Mouse (Mus musculus) forebrain, embryonic 14.5 days (tissue): ENCODE measurements around the gene Klhl21. TPM values are rescaled to one million over a fixed set of nuclear protein-coding genes. Genes with fewer than 3 reads are reported as not detected.

ENCODE experiments used
- ATAC-seq: fragments of 200-750 bp; cut with Nextera tagmentation; 2 replicates; pipeline ENCODE4 v1.8.0; 2017; ENCODE audit warnings: mild to moderate bottlenecking, moderate library complexity
- DNase-seq: peaks from one replicate; pipeline ENCODE4 v3.0.0-alpha.2; 2015; ENCODE audit warnings: low spot score
- H3K27ac ChIP-seq: fragments of 300-500 bp; sonication (generic); 2 replicates; pipeline ENCODE4 v1.5.1; 2014; ENCODE audit warnings: low read depth, mild to moderate bottlenecking, control low read depth, low read length, moderate library complexity
- H3K27me3 ChIP-seq: fragments of 300-500 bp; sonication (generic); replicated peaks from 2 replicates; pipeline ENCODE4 v1.6.1; 2014; ENCODE audit warnings: low read length, control low read depth, mixed read lengths; ENCODE audit not compliant: control insufficient read depth, insufficient read depth
- H3K36me3 ChIP-seq: fragments of 300-500 bp; sonication (generic); 2 replicates; pipeline ENCODE4 v1.6.1; 2014; ENCODE audit warnings: low read length, control low read depth; ENCODE audit not compliant: control insufficient read depth, insufficient read depth
- H3K4me1 ChIP-seq: fragments of 300-500 bp; sonication (generic); 2 replicates; pipeline ENCODE4 v1.6.1; 2014; ENCODE audit warnings: antibody characterized with exemption, low read length, control low read depth; ENCODE audit not compliant: control insufficient read depth, insufficient read depth
- H3K4me2 ChIP-seq: fragments of 300-500 bp; sonication (generic); 2 replicates; pipeline ENCODE4 v1.6.1; 2014; ENCODE audit warnings: mild to moderate bottlenecking, control low read depth, low read length
- H3K4me3 ChIP-seq: fragments of 300-500 bp; sonication (generic); 2 replicates; pipeline ENCODE4 v1.5.1; 2014; ENCODE audit warnings: low read depth, low read length, control low read depth
- H3K9ac ChIP-seq: fragments of 300-500 bp; sonication (generic); 2 replicates; pipeline ENCODE4 v1.6.1; 2014; ENCODE audit warnings: mild to moderate bottlenecking, low read length, control low read depth, moderate library complexity
- H3K9me3 ChIP-seq: fragments of 300-500 bp; sonication (generic); replicated peaks from 2 replicates; pipeline ENCODE4 v1.6.1; 2016; ENCODE audit warnings: low read length, control low read depth, mixed read lengths; ENCODE audit not compliant: control insufficient read depth
- WGBS: fragments of 180-500 bp; shearing (Covaris S2); extraction: QIAGEN DNeasy Blood & Tissue Kit; methylation state at CpG from one replicate; pipeline ENCODE4 v1.1.7; 2014; 5-methylcytosine and 5-hydroxymethylcytosine counted together
- polyA plus RNA-seq: library from polyadenylated mRNA; unstranded; fragments of >200 nt; fragmentation: Nextera tagmentation; extraction: Ambion mirVana; gene quantifications from 2 replicates; pipeline ENCODE4 v1.2.1, GENCODE M21; 2014

The Klhl21 gene
- polyA plus RNA-seq, 1 experiment from 2014 or later: 0.69 TPM

- Histone ChIP-seq H3K27me3 (no peaks in the 10 kb centered on the region), H3K9me3 (no peaks in the 10 kb centered on the region), H3K4me1 (peaks cover 6% of the 10 kb centered on the region; the same call in 1 of the 2 replicates), H3K36me3 (no peaks in the 10 kb centered on the region), H3K27ac (no peak overlapping the region), H3K9ac (no peak overlapping the region), H3K4me3 (no peak overlapping the region), H3K4me2 (no peak overlapping the region)
- WGBS: 62% methylated on average over 4 of the region's 4 CpGs
- DNase-seq (no peak), ATAC-seq (no peak)
Measured at GRCm38 (mm10) chr4:152000906-152001305, 7.7 kb upstream of the Klhl21 start.

- H3K4me3 ChIP-seq: no peak overlapping the region
- peaks cover 6% of the 10 kb centered on the region; the same call in 1 of the 2 replicates for H3K4me1 ChIP-seq
- H3K9me3 ChIP-seq: no peaks in the 10 kb centered on the region
- no peak overlapping the region for H3K27ac ChIP-seq
- ATAC-seq (no peak), DNase-seq (no peak)
- no peak overlapping the region for H3K4me2 ChIP-seq
- no peak overlapping the region for H3K9ac ChIP-seq
- no peaks in the 10 kb centered on the region for H3K36me3 ChIP-seq
- H3K27me3 ChIP-seq: no peaks in the 10 kb centered on the region
- 67% methylated on average over 4 of the region's 4 CpGs for WGBS
Measured at GRCm38 (mm10) chr4:152001335-152001734, 7.3 kb upstream of the Klhl21 start.

DNA sequence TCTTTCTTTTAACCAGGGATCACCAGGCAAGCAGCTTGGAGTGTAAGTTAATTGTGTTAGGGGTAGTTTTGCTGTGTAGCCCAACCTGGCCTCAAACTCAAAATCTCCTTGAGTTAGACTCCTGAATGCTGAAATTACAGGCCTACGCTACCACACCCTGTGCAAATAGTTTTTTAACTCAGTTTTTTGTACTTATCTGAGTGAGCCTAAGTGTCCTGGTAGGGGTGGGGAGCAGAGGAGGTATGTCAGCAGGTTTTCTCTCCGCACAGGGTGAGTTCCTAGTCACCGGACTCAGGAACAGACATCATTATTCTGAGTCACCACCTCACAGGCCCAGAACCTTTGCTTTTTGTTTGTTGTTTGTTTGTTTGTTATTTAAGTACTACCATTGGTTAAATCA, 6.5 kb upstream of the Klhl21 start:
- Histone ChIP-seq H3K4me3 (no peak overlapping the region), H3K27ac (no peak overlapping the region), H3K9me3 (no peaks in the 10 kb centered on the region), H3K9ac (no peak overlapping the region), H3K4me2 (no peak overlapping the region), H3K27me3 (peaks cover 3% of the 10 kb centered on the region; the same call in 1 of the 2 replicates), H3K4me1 (peaks cover 5% of the 10 kb centered on the region; the same call in 1 of the 2 replicates), H3K36me3 (no peaks in the 10 kb centered on the region)
- 89% methylated on average over 3 of the region's 3 CpGs for WGBS
- ATAC-seq (no peak), DNase-seq (no peak)

GRCm38 (mm10) chr4:152006137-152006536, 2.5 kb upstream of the Klhl21 start:
- H3K4me3 ChIP-seq: no peak overlapping the region
- H3K36me3 ChIP-seq: no peaks in the 10 kb centered on the region
- peaks cover 15% of the 10 kb centered on the region for H3K27me3 ChIP-seq
- no peak overlapping the region for H3K9ac ChIP-seq
- no peaks in the 10 kb centered on the region for H3K9me3 ChIP-seq
- H3K4me1 ChIP-seq: peaks cover 15% of the 10 kb centered on the region
- H3K27ac ChIP-seq: no peak overlapping the region
- DNase-seq (no peak), ATAC-seq (no peak)
- no peak overlapping the region for H3K4me2 ChIP-seq
- 79% methylated on average over 6 of the region's 6 CpGs for WGBS

- no peak for ATAC-seq
- Histone ChIP-seq H3K4me3 (no peak overlapping the region), H3K4me2 (no peak overlapping the region), H3K9ac (no peak overlapping the region), H3K9me3 (no peaks in the 10 kb centered on the region), H3K27me3 (peaks cover 15% of the 10 kb centered on the region), H3K36me3 (no peaks in the 10 kb centered on the region), H3K27ac (no peak overlapping the region), H3K4me1 (peaks cover 15% of the 10 kb centered on the region)
- WGBS: 13% methylated on average over 3 of the region's 3 CpGs
- DNase-seq: no peak
Measured at GRCm38 (mm10) chr4:152006812-152007211, 1.8 kb upstream of the Klhl21 start.

DNA sequence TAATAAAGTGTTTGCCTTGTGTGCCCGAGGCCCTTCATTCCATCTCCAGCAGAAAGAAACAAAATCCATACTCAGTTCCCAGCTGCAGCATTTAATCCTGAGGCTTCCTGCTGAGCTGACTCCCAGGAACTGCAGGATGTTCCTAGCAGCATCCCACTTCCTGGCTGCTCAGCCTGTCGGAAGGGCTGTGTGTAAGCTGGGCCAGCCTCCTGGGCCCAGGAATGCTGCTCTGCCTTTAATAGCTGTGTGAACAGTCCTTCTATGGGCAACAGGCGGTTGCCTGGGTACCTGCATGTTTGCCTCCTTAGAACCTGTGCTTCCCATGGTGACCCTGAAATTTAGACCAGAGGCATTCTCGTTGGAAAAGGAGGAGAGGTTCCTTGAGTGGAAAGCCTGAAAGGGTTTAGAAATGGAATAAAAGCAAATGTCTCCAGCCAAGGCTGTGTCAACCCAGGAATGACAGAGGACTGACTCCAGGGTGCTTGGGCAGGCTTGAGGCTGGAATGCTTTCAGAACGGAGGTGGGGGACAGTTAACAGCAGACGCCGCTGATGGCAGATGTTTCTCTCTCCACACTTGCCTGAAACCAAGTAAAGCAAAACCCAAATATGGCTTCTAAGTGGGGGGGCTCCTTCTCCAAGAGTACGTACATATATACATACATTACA, 989 bp upstream of the Klhl21 start:
- no peak for DNase-seq
- Histone ChIP-seq H3K4me2 (peak overlapping the region; percentile 100), H3K27me3 (peaks cover 15% of the 10 kb centered on the region), H3K9ac (peak overlapping the region; percentile 66; the same call in 1 of the 2 replicates), H3K36me3 (no peaks in the 10 kb centered on the region), H3K4me3 (peak overlapping the region; percentile 71), H3K4me1 (peaks cover 15% of the 10 kb centered on the region), H3K27ac (no peak overlapping the region), H3K9me3 (no peaks in the 10 kb centered on the region)
- no peak for ATAC-seq
- WGBS: 4% methylated on average over 8 of the region's 8 CpGs

DNA sequence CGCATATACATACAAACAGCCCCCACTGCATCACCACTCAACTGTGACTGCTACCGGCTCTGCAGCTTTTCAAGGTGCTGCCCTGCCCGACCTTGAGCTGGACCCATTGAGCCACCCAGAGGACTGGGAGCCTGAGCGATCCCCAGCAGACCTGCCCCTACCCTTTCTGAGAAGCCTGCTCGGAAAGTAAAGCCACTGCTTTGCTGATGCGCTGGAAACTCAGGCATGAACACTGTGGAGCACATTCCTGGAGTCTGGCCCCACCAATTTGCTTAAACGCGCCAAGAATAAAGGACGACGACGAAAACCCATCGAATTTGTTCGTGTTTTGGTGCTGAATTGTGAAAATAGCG, 479 bp upstream of the Klhl21 start:
- Histone ChIP-seq H3K9me3 (no peaks in the 10 kb centered on the region), H3K9ac (peak overlapping the region; percentile 66; the same call in 1 of the 2 replicates), H3K4me3 (peak overlapping the region; percentile 71), H3K4me1 (peaks cover 15% of the 10 kb centered on the region), H3K36me3 (no peaks in the 10 kb centered on the region), H3K4me2 (peak overlapping the region; percentile 100), H3K27me3 (peaks cover 15% of the 10 kb centered on the region), H3K27ac (no peak overlapping the region; the same call in 1 of the 2 replicates)
- DNase-seq (no peak), ATAC-seq (no peak)
- under 1% methylated on average over 14 of the region's 14 CpGs for WGBS

DNA sequence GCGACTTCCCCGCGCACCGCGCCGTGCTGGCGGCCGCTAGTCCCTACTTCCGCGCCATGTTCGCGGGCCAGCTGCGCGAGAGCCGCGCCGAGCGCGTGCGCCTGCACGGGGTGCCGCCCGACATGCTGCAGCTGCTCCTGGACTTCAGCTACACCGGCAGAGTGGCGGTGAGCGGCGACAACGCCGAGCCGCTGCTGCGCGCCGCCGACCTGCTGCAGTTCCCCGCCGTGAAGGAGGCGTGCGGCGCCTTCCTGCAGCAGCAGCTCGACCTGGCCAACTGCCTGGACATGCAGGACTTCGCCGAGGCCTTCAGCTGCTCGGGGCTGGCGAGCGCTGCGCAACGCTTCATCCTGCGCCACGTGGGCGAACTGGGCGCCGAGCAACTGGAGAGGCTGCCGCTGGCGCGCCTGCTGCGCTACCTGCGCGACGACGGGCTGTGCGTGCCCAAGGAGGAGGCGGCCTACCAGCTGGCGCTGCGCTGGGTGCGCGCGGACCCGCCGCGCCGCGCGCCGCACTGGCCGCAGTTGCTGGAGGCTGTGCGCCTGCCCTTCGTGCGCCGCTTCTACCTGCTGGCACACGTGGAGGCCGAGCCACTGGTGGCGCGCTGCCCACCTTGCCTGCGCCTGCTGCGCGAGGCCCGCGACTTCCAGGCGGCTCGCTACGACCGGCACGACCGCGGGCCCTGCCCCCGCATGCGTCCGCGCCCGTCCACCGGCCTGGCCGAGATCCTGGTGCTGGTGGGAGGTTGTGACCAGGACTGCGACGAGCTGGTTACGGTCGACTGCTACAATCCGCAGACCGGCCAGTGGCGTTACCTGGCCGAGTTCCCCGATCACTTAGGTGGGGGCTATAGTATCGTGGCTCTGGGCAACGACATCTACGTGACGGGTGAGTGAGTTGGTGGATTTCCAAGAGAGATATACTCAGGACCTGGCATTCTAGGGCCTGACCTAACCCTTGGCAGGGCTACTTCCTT, 761 bp downstream of the Klhl21 start:
- ATAC-seq (peak; percentile 80), DNase-seq (peak; percentile 65)
- peaks cover 15% of the 10 kb centered on the region for H3K27me3 ChIP-seq
- under 1% methylated on average over 101 of the region's 115 CpGs for WGBS
- H3K36me3 ChIP-seq: no peaks in the 10 kb centered on the region
- H3K4me3 ChIP-seq: peak overlapping the region; percentile 71
- no peaks in the 10 kb centered on the region for H3K9me3 ChIP-seq
- peak overlapping the region; percentile 66 for H3K9ac ChIP-seq
- H3K4me1 ChIP-seq: peaks cover 15% of the 10 kb centered on the region
- H3K4me2 ChIP-seq: peak overlapping the region; percentile 100
- peak overlapping the region; percentile 62 for H3K27ac ChIP-seq
